Mouse (Mus musculus) CD4-positive helper T cell, adult 2 months (primary cell): Measurements from ENCODE around the gene Enpp4.

Source experiments
- DNase-seq: peaks from one replicate; pipeline ENCODE4 v3.0.0-alpha.2; 2012; ENCODE audit warnings: low read depth, missing footprints, low spot score

Gene Enpp4

DNA sequence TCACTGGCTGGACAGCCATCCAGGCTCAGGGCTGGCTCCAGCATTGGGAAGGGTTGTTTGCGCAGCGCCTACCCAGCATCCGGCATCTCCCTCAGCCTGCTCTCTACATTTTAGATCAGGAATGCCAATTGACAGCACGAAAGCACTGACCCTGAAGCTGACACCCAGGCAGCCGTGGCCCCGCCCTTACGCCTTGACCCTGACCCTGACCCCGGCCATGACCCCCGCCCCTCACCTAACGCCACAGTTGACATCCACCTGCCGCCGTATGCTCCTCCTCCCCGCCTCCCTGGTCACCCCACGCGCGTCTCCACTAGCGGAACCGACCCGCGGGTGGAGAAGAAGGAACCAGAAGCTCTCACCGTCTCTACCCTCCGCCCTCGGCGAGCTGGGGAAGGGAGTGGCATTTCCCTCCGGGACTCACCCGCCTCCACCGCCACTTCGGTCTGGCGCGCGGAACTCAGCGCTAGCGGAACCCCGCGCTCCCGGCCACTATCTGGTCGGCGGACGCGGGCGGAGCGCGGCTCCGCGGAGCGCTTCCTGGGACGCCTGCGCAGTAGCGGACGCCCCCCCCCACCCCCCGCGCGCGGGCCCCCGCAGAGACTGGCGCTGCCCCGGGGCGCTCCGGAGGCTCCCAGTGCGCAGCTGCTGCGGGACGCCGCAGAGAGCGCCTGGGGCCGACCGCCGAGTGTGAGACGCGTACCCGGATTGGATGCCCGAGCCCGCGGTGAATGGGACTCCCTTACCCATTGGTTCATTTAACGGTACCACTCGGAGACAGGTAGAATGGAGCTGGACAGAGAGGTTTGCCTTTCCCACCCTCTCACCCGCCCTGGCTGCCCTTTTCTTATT is at the start of gene Enpp4:
Gene Enpp4, minus strand, starts transcription at position 523 of the 852 bp plus-strand sequence.
- peak; percentile 90 for DNase-seq

DNA sequence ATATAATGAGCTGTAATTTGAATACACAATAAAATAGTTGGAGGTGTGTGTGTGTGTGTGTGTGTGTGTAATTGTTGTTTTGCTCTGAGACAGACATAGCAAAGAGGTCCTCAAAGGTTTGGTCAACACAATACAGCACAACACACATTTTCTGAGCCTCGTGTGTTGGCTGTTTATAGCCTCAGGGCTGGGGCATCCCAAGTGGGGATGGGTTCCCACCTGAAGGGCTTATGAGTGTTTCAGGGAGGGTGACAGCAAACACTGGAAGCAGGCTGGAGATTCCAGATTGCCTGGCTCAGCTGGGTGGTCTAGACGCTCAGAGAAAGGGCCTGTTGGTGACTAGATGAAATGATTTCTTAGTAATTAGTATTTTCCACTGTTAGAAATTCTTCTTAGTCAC is 49.6 kb upstream of the Enpp4 start:
- DNase-seq = no peak

DNA sequence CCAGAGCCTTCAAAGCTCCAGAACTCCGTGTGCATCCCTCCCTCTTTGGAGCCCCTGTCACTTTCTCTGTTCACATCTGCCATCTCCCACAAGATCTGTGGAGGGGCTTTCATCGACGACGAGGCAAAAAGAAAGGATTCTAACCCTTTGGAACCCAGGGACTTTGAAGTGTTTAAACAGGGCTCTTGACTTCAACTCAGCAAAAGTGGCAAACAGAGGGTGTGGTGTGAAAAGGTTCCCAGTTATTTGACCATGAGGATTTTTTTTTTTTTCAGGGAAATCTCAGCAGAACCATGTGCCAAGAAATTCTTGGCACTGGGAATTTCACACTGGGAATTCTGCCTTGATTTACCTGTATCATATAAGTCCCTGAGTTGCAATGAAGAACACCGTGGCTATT is 48.3 kb upstream of the Enpp4 start:
- no peak for DNase-seq

DNA sequence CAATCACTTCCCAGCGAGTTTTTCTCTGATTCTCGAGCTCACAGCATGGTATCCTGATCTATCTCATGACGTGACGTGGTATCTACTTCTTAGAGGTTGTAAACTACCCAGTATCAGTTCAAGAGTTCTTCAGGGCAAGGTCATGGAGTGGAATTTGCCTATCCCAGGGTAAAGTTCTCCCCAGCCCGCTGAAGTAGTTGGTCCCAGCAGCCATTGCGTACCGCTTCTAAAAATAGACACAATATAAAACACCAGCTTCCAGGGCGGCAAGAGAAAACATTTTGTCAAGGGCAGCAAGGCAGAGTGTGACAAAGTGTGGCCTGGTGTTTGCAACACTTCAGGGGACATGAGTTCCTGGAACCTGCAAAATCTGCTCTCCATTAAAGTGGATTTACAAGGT is 46.3 kb upstream of the Enpp4 start:
- no peak for DNase-seq

DNA sequence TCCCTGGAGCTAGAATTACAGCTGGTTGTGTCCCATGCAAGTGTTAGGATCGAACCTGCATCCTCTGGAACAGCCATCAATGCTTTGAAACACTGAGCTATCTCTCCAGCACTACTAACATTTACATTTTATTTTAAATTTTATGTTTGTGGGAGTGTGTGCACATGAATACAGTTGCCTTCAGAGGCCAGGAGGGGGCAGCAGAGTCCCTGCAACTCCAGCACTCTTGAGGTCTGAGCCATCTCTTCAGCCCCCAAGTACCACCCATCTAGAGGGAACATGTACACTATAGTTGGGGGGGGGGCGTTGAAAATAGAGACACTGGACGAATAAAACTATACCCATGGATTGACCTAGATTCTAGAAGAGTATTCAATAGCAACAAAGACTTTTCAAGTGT is 45.5 kb upstream of the Enpp4 start:
- DNase-seq = no peak

DNA sequence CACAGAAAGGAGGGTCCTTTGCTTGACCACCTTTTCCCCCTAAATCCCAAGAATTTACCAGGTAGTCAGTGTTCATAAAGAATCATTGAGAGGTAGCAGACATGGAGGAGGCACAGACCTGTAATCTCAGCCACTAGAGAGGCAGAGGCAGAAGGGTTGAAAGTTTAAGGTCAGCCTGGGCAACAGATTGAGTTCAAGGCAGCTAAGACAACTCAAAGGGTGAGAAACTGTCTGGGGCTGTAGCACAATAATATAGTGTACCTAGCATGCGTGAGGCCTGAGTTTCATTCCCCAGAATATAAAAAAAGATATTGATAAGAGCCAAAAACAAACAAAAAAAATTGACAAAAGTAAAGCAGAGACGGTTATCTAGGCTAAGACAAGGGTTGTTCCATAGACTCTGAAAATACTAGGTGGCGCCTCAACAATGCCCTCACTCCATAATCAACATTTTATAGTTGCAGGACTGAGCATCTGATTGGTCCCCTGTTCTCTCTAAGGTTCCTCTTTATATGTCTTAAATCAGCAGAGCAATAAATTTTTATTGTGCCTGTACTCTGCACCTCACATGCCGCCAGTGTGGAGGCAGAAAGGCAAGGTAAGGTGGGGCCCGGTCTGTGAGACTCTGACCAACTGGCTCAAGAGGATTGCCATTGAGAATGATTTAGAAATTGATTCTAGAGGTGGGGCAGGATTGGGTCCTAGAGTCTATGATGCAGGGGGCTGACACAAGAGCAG is 42.7 kb upstream of the Enpp4 start:
- no peak for DNase-seq

DNA sequence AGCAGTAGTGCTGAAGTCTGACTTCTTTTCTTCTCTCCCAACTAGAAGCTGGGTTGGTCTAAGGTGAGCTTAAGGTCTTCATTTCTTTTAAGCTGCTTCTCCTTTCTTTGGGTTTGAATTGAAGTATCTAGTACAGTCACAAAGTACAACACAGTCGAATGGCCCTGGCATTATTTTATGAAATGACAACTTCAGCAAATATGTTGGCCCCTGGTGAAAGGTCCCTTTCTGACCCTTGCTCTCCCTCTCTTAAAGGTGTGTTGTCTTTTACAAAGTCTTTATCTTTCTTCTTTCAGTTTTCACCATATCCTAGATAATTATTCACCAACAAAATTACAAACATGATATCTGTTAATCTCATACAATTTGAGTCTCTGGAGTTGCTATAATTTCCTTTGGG is 40.2 kb upstream of the Enpp4 start:
- no peak for DNase-seq

DNA sequence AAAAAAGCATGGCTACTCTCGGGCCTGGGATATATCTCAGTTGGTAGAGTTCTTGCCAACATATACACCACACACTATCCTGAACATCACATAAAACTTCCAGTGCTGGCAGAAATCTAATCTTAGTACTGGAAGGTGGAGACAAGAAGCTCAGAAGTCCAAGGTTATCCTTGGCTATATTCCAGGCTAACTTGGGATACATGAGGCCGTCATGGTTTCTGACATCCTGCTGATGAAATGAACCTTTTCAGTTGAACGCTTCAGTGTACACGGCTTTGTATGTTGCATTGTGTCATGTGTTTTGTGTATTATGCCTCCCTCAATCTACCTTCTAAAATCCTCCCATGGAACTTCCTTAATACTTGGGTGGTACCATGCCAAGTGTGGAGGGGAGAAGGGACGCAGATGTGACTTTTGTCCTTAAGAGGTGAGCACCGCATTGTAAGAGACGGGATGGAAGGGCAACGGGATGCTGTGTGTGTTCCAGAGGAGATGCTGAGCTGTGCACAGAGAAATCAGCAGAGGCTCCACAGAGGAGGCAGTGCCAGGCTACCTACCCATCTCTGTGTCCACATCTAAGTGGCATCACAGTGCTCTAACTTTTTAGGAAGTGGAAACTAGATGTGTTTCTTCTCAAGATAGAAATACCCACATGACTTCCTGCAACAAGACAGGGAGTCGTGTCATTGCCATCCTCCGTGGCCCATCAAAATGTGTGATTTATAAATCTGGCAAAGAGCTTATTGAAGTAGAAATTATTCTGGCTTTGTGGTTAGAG is 31.4 kb upstream of the Enpp4 start:
- DNase-seq = no peak

DNA sequence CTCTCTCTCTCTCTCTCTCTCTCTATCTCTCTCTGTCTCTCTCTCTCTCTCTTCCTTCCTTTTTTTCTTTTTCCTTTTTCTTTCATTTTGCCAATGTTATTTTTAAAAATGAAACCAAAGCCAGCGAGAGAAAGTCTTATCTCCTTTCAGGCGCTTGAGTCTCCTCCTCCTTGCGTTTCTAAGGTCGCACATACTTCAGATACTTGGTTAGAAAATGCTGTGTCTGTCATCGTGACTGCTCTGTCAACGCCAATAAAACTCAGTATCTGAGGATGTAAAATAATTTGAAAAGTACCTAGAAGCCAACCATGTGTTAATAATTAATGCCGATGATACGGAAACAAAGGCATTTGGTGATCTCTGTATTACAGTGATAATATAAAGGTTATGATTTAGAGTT is 30.4 kb upstream of the Enpp4 start:
- DNase-seq = no peak

DNA sequence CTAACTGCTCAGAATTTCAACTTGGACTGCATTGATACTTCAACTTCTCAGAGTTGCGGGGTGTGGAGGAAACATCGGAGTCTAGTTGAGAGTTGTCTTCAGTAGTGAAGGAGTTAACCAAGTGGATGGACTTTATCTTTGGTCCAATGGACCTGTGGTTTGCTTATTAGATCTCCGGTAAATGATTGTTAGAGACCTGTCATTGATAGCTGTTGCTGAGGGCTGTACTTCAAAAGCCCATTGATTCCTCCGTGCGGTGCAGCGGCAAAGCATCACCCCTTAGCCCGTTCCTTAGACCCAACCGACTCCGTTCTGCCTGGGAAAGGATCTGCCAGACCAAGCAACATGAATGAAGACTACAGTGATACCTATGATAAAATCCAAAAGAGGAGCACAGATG is 28.9 kb upstream of the Enpp4 start:
- DNase-seq = no peak

DNA sequence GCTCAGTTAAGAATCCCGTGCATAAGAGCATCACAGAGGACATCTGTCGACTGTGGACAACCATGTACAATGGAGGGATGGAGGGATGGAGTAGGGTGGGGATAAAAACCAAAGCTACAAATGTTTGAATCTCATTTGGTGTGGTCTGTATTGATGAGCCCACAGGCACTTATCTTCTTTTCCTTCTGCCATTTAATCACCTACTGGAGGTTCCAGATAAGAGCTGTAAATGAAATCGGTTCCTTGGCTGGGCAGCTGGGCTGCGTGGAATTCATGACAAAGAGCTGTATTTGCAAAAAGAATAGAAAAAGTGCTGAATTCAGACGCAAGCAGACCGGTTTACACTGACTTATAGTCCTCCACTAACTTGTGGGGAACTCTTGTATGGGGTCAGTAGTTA is 28.5 kb upstream of the Enpp4 start:
- DNase-seq = no peak

DNA sequence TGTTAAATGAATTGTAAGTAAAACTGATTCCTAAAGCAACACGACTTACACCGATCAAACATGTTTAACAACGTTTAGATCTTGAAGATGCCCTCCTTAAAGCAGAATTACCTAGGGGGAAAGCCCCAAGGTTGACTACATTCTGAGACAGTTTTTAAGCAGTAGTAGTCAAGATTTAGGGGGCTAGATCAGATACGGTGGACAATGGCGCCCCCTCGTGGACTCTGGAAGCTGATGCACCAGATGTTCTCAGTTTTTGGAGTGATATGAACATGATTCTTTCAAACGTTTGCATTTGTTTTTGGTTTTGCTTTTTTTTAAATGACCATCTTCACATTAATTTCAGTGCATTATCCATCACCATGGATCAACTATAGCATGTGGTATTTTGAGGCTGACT is 24.8 kb upstream of the Enpp4 start:
- peak; percentile 65 for DNase-seq

DNA sequence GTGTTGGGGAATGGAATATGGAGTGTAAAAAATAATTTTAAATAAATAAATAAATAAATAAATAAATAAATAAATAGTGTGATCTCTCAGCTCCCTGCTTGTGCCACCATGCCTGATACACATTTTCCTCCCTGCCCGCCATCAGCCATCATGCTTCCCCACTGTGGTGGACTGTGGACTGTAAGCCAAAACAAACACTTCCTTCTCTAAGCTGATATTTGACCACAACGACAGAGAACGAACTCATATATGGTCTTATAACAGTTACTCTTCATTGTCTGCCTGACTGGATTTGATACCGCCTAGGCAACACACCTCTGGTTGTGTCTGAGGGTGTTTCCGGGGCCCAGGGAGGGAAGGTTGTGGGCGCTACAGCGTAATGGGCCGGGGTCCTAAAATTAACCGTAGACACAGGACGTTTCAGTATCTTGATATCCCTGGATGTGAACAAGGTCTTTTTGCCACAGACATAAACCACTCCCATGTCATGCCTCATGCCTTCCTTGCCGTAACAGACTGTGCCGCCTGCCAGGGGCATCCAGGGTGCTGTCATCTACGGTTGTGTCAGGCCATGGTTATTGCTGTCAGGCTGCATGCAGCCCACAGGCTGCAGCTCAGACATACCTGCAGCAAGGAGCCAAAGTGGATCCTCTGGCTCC is 23.6 kb upstream of the Enpp4 start:
- no peak for DNase-seq

DNA sequence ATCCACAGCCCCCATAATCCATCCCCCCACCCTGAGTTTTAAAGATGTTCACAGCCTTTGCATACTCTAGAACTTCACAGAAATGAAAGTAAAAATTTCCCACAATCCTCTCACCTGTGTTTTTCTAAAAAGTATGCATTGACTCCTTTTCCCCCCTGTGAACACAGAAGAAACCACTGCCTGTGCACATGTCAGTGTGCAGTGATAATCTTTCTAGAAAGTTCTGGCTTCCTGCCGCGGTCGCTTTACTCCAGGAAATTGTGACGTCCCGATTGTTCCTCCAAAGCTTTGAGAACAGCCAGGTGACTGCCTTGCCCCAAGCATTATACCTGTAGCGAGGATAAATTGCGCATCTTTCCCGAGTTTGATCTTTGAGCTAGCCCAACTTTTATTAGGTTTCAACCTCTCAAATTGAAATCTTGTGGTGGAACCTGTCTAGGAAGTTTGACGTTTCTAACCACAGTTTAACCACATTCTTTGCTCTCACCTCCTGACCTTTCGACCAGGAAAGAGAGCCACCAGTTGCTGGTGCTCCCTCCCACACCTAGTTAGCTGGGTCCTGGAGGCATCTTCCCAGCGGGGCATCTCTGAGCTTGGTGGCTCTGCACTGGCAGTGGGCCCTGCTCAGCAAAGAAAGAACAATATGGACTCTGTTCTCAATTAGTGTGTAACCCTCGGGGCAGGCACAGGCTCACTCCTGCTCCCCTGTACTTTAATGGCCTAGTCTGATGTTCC is 15.9 kb upstream of the Enpp4 start:
- peak; percentile 73 for DNase-seq

DNA sequence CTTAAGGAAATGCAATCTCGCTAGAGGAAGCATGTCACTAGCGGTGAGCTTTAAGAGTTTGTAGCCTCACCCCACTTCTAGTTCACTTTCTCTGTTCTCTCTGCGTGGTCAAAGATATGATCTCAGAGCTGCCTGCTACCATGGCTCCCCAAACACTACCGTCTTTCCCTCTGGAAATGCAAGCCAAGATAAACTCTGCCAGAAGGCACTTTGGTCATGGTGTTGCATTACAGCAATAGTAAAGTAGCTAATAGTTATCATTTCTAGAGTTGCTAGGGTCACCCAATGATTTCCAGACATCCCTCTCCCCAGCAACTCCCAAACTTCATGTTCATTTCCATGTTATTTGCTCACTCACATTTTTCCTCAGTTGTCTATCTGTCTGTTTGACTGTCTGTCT is 12.6 kb upstream of the Enpp4 start:
- no peak for DNase-seq

DNA sequence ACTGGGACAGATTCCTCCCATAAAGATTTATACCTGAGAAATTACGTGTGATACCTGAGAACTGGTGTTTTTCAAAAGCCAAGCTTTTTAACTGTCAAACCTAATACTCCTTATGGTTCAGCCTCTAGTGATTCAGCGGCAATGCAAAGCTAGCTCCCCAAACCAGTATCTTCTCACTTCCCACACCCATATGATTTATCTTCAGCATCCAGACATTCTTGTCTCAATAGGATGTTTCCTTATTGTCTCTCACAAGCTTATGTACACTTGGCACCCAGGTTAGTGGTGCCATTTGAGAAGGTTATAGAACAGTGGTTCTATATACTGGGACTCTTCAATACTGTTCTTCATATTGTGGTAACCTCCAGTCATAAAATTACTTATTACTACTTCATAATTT is 12.1 kb upstream of the Enpp4 start:
- no peak for DNase-seq

DNA sequence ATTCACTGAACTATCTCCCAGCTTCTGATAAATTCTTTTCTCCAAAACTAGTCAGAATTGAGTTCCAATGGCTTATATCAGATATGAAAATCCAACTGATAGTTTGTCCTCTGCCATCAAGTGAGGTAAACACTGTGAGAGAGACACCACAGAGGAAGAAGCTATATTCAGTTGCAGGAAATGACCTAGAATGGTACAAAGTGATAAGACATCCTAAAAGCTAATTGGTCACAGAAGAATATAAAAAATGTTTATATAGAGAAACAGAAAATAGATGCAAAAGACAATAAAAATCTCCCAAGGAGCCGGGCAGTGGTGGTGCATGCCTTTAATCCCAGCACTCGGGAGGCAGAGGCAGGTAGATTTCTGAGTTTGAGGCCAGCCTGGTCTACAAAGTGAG is 11.0 kb upstream of the Enpp4 start:
- DNase-seq = no peak

DNA sequence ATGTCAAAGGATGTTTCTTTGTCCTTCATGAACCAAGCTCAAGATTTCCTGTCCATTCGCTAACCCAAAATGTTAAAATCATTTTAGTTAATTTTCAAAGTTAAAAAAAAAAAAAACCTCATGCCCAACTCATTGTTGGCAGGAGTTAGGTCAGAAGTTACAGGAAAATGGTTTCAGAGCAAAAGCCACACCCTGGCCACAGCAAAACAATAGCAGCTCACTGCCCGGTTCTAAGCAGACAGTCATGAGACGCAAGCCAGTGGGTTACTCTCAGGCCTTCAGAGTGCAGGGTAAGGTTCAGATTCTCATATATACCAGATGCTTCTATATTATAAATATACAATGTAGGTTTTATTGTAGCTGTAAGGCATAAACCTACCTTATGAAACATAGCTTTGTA is 2.7 kb upstream of the Enpp4 start:
- DNase-seq = no peak

DNA sequence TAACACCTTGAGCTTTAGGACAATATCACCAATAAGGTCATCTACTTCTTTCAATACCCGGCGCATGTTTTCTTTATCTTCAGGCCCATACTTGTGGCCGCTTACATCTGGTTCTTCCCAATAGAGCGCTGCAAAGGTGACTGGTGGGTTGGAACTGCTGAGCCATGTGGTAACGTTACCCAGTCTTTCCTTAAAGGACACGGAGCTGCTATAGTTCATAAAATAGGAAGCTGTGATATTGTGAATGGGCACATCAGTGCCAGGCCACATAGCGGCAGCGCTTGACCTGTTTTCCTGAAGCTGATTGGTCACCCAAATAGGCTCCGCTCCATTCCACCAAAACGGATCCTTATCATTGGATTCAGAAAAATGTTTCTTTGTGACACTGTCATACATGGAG is 3.6 kb downstream of the Enpp4 start:
- DNase-seq = no peak

DNA sequence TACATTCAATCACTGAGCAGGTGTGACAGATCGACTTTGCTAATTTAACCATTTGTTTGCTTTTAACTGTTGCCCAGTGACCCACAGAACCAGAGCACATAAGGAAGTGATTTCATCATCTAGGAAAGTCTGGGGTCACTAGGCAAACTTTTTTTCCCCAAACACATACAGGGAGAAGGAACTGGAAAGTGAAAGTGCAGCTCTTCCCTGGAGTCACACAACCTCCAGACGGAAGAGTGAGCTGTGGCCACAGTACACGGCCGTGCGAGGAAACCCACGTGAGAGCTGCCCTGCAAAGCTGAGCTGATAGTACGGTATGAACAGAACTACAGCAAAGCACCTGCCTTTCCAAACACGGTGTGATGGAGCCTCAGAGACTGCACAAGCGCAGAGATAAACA is 4.7 kb downstream of the Enpp4 start:
- DNase-seq = no peak

DNA sequence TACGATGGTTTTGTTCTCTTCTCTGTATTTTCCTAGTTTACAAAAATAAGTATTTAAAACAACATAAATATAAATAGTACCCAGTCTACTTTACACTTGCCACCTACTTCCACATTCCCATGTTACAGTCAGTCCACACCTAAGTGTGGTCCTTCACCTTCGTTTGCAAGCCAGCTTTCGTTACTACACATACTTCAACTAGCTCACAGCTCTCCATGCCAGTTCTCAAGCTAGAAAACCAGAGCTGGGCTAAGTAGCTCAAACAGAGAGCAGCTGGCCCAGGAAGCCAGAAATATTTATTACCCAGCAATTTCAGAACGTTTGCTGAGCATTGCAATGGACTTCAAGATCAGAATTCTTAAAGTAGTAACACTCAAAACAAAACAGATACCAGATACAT is 5.1 kb downstream of the Enpp4 start:
- no peak for DNase-seq
